Mouse (Mus musculus): ENCODE measurements around the gene Ednra. TPM values are rescaled to one million over a fixed set of nuclear protein-coding genes. Genes with fewer than 3 reads are reported as not detected.

The Ednra gene
- total and polyA plus RNA-seq, 2 experiments from 2014 or later, result 35.2 to 37.0 TPM

DNA sequence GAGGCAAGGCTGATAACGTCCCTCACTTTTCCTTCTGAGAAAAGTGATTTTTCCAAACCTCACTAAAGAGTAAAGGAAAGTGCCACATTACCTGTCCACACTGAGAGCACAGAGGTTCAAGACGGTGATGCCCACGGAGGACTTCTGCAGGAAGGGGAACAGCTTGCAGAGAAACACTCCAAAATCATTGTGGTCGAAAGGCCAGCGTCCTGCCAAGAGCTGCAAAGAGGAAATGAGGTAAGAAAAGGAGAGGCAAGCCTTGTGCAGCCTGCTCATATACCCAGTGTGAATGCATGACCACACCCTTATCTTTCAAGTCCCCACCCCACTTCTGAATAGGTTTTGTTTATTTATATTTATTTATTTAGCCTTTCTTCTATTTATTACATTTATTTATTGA lies 35.3 kb downstream of the Ednra start:
- no peak overlapping the region for H3K27ac ChIP-seq (ENCODE audit: low read depth)
- peaks cover 18% of the 10 kb centered on the region for H3K36me3 ChIP-seq (replicated peaks; ENCODE audit: control insufficient read depth, insufficient read depth, low read length)
- WGBS, result 62% methylated on average over 5 of the region's 5 CpGs
- no peak overlapping the region for H3K4me3 ChIP-seq (ENCODE audit: low read depth, low read length)
- H3K9me3 ChIP-seq (replicated peaks; ENCODE audit: control insufficient read depth, low read length), result no peaks in the 10 kb centered on the region
- no peak overlapping the region for H3K4me2 ChIP-seq (ENCODE audit: low read depth, low read length)
- H3K4me1 ChIP-seq (ENCODE audit: control insufficient read depth, insufficient read depth), result no peaks in the 10 kb centered on the region
- H3K9ac ChIP-seq (replicated peaks; ENCODE audit: low read depth, low read length), result no peak overlapping the region
- no peak for TF ChIP-seq EP300 (IDR thresholded peaks at IDR 0.05; ENCODE audit: low read depth)
- TF ChIP-seq CTCF (IDR thresholded peaks at IDR 0.05; ENCODE audit: low read depth), result no peak
- ATAC-seq (ENCODE audit: insufficient read depth, low read depth) (no peak), DNase-seq (ENCODE audit: low spot score) (no peak)
- H3K27me3 ChIP-seq (ENCODE audit: control insufficient read depth, insufficient read depth, low read length), result no peaks in the 10 kb centered on the region

DNA sequence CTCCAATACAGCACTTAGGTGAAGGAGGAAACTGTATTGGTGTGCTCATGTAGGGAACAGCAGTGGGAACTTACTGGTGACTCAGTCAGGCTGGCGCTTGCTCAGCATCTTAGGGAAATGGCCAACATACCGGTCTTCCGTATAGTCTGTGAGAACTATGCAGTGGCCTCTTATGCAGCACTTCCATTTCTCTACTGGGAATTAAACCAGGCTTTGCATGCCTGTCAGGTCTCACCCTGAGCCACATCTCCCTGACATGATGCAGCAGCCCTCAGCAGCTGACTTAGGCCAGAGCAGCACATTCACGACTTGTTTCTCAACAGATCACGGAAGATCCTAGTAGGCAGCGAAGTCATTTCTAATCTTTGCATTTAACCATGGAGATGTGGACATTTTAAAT lies 39.9 kb downstream of the Ednra start:
- 65% methylated on average over 6 of the region's 6 CpGs for WGBS
- DNase-seq (ENCODE audit: low spot score) (no peak), ATAC-seq (ENCODE audit: insufficient read depth, low read depth) (no peak)
- TF ChIP-seq CTCF (IDR thresholded peaks at IDR 0.05; ENCODE audit: low read depth) (no peak), EP300 (IDR thresholded peaks at IDR 0.05; ENCODE audit: low read depth) (no peak)
- H3K9me3 ChIP-seq (replicated peaks; ENCODE audit: control insufficient read depth, low read length), result no peaks in the 10 kb centered on the region
- H3K27ac ChIP-seq (ENCODE audit: low read depth), result no peak overlapping the region
- peaks cover 18% of the 10 kb centered on the region for H3K36me3 ChIP-seq (replicated peaks; ENCODE audit: control insufficient read depth, insufficient read depth, low read length)
- no peak overlapping the region for H3K9ac ChIP-seq (replicated peaks; ENCODE audit: low read depth, low read length)
- no peak overlapping the region for H3K4me2 ChIP-seq (ENCODE audit: low read depth, low read length)
- no peaks in the 10 kb centered on the region for H3K27me3 ChIP-seq (ENCODE audit: control insufficient read depth, insufficient read depth, low read length)
- H3K4me1 ChIP-seq (ENCODE audit: control insufficient read depth, insufficient read depth), result peaks cover 8% of the 10 kb centered on the region; the same call in 1 of the 2 replicates
- H3K4me3 ChIP-seq (ENCODE audit: low read depth, low read length), result no peak overlapping the region

DNA sequence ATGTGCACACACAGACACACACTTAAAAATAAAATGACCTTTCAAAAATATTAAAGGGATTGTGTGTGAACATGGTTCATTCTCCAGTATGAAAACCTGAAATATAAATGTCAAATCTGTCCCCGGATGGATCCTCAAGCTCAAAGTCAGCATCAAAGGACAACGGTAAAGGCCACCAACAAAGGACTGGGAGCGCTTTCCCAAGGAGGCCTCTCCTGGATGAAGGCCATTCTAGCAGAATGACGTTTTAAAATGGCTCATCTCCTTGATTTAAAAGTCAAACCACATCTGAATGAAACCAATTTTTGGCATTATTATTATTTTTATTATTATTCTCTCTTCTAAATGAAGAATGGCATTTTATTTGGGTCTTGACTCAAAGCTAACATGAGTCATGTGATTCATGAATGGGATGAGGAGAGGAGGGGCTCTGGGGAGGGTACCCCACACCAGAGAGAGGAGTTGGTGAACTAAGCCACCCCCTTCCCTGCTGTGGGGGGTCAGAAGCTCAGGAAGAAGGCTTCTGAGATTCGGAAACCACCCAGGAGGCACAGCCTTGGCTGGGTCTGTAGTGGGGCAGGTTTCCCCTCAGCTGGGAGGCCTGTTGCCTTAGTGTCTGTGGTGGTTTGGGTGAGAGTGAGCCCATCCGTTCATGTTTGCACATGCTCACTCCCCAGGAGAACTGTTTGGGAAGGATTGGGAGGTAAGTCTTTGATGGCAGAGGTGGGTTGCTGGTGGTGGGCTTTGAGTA lies 40.7 kb downstream of the Ednra start:
- Histone ChIP-seq H3K4me1 (ENCODE audit: control insufficient read depth, insufficient read depth) (peaks cover 8% of the 10 kb centered on the region; the same call in 1 of the 2 replicates), H3K27ac (ENCODE audit: low read depth) (no peak overlapping the region), H3K9me3 (replicated peaks; ENCODE audit: control insufficient read depth, low read length) (no peaks in the 10 kb centered on the region), H3K4me3 (ENCODE audit: low read depth, low read length) (no peak overlapping the region), H3K9ac (replicated peaks; ENCODE audit: low read depth, low read length) (no peak overlapping the region), H3K36me3 (replicated peaks; ENCODE audit: control insufficient read depth, insufficient read depth, low read length) (peaks cover 18% of the 10 kb centered on the region), H3K27me3 (ENCODE audit: control insufficient read depth, insufficient read depth, low read length) (no peaks in the 10 kb centered on the region), H3K4me2 (ENCODE audit: low read depth, low read length) (no peak overlapping the region)
- ATAC-seq (ENCODE audit: insufficient read depth, low read depth) (no peak), DNase-seq (ENCODE audit: low spot score) (no peak)
- WGBS, result 75% methylated on average over 6 of the region's 6 CpGs
- TF ChIP-seq EP300 (IDR thresholded peaks at IDR 0.05; ENCODE audit: low read depth) (no peak), CTCF (IDR thresholded peaks at IDR 0.05; ENCODE audit: low read depth) (no peak)

DNA sequence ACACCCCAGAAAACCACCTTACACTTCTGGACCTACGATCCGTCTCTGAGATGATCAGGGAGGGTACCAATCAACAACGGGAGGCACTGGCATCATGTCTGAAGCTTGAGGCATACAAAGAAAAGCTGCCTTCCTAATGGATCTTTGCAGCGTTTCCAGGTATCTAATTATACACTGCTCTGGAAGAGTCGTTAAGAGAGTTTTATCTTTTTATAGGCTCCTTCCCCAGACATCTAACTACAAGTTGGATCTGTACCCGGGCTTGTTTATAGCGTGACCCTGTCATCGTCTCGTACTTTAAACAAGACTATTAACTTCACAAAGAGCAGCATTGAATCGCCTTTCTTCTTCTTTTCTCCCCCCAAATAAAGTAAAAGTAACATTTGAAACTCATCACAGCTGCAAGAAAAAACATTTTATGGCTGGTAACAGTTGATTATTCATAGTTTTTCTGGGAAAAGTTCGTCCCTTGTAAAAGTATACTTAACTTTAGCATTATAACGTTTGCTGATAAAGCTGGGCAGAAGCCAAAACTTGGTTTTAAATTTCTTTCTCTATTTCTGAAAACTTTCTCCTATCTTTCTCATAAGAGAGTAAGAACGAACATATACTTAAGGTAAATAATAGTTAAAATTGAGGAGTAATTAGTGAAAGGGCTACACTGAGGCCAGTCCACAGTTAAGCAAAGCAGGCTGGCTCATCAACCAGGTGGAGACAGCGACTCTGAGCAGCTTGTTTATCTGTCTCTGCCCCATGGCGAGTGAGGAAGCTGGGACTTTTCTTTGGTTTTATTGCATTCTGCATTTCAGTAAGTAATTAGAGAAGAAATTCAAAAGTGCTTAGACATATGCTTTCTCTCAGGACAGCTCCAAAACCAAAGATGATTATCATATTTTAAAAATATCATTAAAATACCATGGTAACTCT lies 42.0 kb downstream of the Ednra start:
- H3K4me3 ChIP-seq (ENCODE audit: low read depth, low read length), result no peak overlapping the region
- H3K27ac ChIP-seq (ENCODE audit: low read depth), result peak overlapping the region; percentile 61
- TF ChIP-seq CTCF (IDR thresholded peaks at IDR 0.05; ENCODE audit: low read depth) (no peak), EP300 (IDR thresholded peaks at IDR 0.05; ENCODE audit: low read depth) (no peak)
- 27% methylated on average over 15 of the region's 15 CpGs for WGBS
- H3K36me3 ChIP-seq (replicated peaks; ENCODE audit: control insufficient read depth, insufficient read depth, low read length), result peaks cover 14% of the 10 kb centered on the region
- peaks cover 8% of the 10 kb centered on the region; the same call in 1 of the 2 replicates for H3K4me1 ChIP-seq (ENCODE audit: control insufficient read depth, insufficient read depth)
- ATAC-seq (ENCODE audit: insufficient read depth, low read depth) (no peak), DNase-seq (ENCODE audit: low spot score) (no peak)
- H3K9ac ChIP-seq (replicated peaks; ENCODE audit: low read depth, low read length), result no peak overlapping the region
- no peaks in the 10 kb centered on the region for H3K9me3 ChIP-seq (replicated peaks; ENCODE audit: control insufficient read depth, low read length)
- H3K4me2 ChIP-seq (ENCODE audit: low read depth, low read length), result peak overlapping the region; percentile 35
- no peaks in the 10 kb centered on the region for H3K27me3 ChIP-seq (ENCODE audit: control insufficient read depth, insufficient read depth, low read length)

DNA sequence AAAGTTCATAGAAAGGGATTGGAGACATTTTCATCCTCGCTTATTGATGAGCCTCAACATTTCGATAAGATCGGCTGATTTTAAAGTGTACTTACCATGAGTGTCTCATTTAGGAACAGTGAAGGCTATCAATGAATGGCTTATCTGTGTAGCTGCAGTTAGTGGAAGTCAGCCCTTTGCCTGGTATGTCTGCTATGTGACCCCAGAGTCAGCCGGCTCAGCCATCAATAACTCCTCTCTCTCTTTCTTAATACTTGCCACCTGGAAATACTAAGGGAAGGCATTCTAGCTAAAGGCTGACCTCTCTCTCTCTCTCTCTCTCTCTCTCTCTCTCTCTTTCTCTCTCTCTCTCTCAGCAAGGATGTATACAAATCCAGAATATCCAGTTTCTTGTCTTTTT lies 52.2 kb downstream of the Ednra start:
- Histone ChIP-seq H3K4me1 (ENCODE audit: control insufficient read depth, insufficient read depth) (peaks cover 20% of the 10 kb centered on the region; the same call in 1 of the 2 replicates), H3K9ac (replicated peaks; ENCODE audit: low read depth, low read length) (no peak overlapping the region), H3K9me3 (replicated peaks; ENCODE audit: control insufficient read depth, low read length) (no peaks in the 10 kb centered on the region), H3K36me3 (replicated peaks; ENCODE audit: control insufficient read depth, insufficient read depth, low read length) (peaks cover 56% of the 10 kb centered on the region), H3K4me3 (ENCODE audit: low read depth, low read length) (no peak overlapping the region), H3K27ac (ENCODE audit: low read depth) (0 out of 2 replicates have a peak overlapping the region, but pooled peaks have one; percentile 21), H3K27me3 (ENCODE audit: control insufficient read depth, insufficient read depth, low read length) (no peaks in the 10 kb centered on the region), H3K4me2 (ENCODE audit: low read depth, low read length) (no peak overlapping the region)
- DNase-seq (ENCODE audit: low spot score), result no peak
- ATAC-seq (ENCODE audit: insufficient read depth, low read depth), result no peak
- 27% methylated on average over 4 of the region's 4 CpGs for WGBS
- TF ChIP-seq EP300 (IDR thresholded peaks at IDR 0.05; ENCODE audit: low read depth) (no peak), CTCF (IDR thresholded peaks at IDR 0.05; ENCODE audit: low read depth) (no peak)
